Mouse (Mus musculus) liver, postnatal 0 days (tissue): ENCODE data around the gene Dkkl1.

Source experiments
- CTCF ChIP-seq: sonication (generic); IDR thresholded peaks from 2 replicates; pipeline ENCODE4 v1.5.1; 2016; ENCODE audit warnings: antibody characterized with exemption, low read depth
- EP300 ChIP-seq: IDR thresholded peaks from 2 replicates; pipeline ENCODE4 v1.6.1; 2016; ENCODE audit warnings: antibody characterized with exemption, low read depth, mild to moderate bottlenecking

DNA sequence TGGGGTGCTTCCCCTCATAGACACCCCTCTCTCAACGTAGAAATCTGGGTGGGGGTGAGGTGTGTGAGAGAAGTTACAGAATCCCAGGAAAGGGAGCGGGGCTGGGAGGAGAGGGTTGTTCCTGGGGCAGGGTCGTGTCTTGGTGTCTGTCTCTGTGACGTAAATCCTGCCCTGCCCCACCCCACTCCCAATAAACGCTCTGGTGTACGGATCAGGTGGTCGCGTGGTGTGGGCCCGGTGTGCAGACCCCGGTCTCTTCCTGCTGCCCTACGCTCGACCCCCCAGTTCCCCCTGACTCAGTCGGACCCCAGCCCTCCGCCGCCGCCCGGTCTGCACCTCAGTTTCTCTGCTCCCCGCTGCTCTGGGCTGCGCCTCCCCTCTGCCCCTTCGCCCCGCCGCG, 36.0 kb downstream of the Dkkl1 start:
- TF ChIP-seq CTCF (no peak), EP300 (no peak)
